ENCODE assay signal across 18 mouse cellular contexts in the genomic region with DNA sequence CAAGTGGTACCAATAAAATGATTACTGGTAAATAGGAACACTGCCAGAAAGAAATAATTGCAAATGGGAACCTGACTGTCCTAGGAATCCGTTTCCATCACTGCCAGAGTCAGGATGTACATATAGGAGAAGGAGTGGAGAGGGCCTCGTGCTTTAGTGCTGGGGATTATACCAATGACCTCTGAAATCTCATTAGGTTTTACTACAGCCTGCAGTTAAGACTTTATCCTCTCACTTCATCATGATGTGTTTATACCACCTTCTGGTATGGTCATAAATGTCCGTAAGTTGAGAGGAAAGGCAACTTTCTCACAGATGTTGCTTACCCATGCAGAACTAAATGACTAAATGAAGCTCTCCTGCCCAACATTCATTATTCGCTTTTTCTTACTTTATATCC.
"Had no signal": no experiment of that assay in that cellular context is flagged by ENCODE, and none has a peak within 500 bp of the region (broad histone marks: within the 10 kb centered on the region; RNA-seq: fewer than 3 reads in every experiment).

No protein-coding gene starts in this region.

- H3K4me2 ChIP-seq: lung, embryonic 14.5 days; midbrain, embryonic 12.5 days; neural tube, embryonic 12.5 days; stomach, embryonic 15.5 days had no signal

- H3K27ac ChIP-seq: midbrain, embryonic 10.5 days; midbrain, embryonic 12.5 days; neural tube, embryonic 12.5 days; stomach, embryonic 15.5 days; stomach, postnatal 0 days had no signal

- H3K36me3 ChIP-seq: midbrain, embryonic 10.5 days; midbrain, embryonic 12.5 days; neural tube, embryonic 12.5 days; stomach, embryonic 15.5 days had no signal

- H3K4me3 ChIP-seq: midbrain, embryonic 10.5 days; midbrain, embryonic 12.5 days; myocyte; neural tube, embryonic 12.5 days; stomach, embryonic 15.5 days had no signal

- H3K9ac ChIP-seq: lung, embryonic 14.5 days; midbrain, embryonic 12.5 days; neural tube, embryonic 12.5 days; stomach, embryonic 15.5 days had no signal

- ATAC-seq: midbrain, embryonic 16.5 days had no signal

- DNase-seq: lung, adult 18-20 months; lung, embryonic 14.5 days; lung, postnatal 10 days; lung, postnatal 4 days; midbrain, embryonic 14.5 days; retina, postnatal 1 day; right cerebral cortex, adult 18-20 months; right cerebral cortex, postnatal 14 days; thymus, adult 2 months; thymus, postnatal 25 days; thymus, postnatal 4 days had no signal

- H3K27me3 ChIP-seq: midbrain, embryonic 12.5 days; neural tube, embryonic 12.5 days; stomach, embryonic 15.5 days had no signal

- H3K4me1 ChIP-seq: midbrain, embryonic 10.5 days; midbrain, embryonic 12.5 days; neural tube, embryonic 12.5 days; stomach, embryonic 15.5 days had no signal

- H3K9me3 ChIP-seq: midbrain, embryonic 10.5 days; midbrain, embryonic 12.5 days; neural tube, embryonic 12.5 days; stomach, embryonic 15.5 days had no signal
